Mouse (Mus musculus) bone marrow, adult 2 months (tissue): Measurements from ENCODE around the gene Bbs7.
"Not testable (repeated sequence)": the region's sequence is repeated elsewhere in the genome, so short reads cannot be mapped to it uniquely, and the experiment has no call there.

Experiments
- CTCF ChIP-seq: fragments of 200-500 bp; IDR thresholded peaks from 2 replicates; pipeline ENCODE4 v1.5.1; 2011; ENCODE audit warnings: low read length, control low read depth; ENCODE audit not compliant: control insufficient read depth, insufficient read depth
- POLR2A ChIP-seq: fragments of 200-500 bp; IDR thresholded peaks from 2 replicates; pipeline ENCODE4 v1.6.1; 2011; ENCODE audit warnings: low read depth, mild to moderate bottlenecking, control low read depth, low read length, borderline replicate concordance; ENCODE audit not compliant: control insufficient read depth

- not testable (repeated sequence) for TF ChIP-seq POLR2A, CTCF
These were observed 13.5 kb downstream of the Bbs7 start for GRCm38 (mm10) chr3:36599773-36600172.
